Mouse (Mus musculus): ENCODE measurements around the gene Ncor2.

The Ncor2 gene

DNA sequence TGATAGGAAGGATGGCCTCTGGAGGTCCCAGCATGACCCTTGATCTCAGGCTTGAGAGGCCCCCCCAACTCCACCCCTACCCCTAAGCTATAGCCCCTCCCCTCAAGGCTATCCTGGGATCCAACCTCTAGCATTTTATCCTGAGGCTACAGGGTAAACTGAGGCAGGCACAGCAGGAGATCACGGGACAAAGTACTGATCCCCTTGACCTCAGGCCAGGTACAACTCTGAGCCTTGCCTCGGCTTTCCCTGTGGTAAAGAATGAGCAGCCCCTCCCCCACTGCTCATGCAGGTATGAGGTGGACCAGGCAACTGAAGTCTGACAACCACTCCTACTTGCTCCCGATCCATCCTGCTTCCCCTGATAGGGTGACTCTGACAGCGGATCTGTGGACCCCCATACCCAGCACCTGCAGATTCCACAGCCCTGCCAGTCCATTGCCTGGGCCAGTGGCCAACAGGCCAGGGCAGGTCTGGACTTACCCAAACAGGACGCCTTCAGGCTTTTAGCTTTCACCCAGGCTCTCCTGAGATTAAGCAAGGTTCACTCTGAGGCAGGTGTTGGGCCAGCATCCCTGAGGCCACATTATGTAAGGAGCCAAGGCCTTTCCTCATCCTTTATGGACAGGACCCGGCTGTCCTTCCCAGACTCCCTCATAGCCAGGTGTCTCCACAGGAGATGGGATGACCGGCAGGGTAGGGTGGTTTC is 11.2 kb upstream of the Ncor2 start:
- DNase-seq = no peak

DNA sequence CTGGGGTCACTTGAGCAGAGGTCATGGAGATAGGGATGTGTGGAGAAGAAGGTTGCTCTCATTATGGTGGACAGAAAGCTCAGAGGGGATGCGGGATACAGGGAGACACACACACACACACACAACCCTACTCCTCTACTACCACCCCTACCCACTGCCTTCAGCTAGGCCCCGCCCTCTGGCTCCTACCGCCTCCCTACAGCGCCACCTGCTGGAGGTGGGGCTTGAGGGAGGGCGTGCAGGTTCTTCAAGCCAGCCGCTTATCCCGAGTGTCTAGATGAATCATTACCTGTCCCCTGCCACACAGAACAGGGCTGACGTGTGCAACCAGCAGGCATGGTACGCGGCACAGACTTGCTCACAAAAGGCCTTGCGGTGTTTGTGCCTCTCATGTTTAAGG is 10.6 kb upstream of the Ncor2 start:
- peak; percentile 92 for DNase-seq

DNA sequence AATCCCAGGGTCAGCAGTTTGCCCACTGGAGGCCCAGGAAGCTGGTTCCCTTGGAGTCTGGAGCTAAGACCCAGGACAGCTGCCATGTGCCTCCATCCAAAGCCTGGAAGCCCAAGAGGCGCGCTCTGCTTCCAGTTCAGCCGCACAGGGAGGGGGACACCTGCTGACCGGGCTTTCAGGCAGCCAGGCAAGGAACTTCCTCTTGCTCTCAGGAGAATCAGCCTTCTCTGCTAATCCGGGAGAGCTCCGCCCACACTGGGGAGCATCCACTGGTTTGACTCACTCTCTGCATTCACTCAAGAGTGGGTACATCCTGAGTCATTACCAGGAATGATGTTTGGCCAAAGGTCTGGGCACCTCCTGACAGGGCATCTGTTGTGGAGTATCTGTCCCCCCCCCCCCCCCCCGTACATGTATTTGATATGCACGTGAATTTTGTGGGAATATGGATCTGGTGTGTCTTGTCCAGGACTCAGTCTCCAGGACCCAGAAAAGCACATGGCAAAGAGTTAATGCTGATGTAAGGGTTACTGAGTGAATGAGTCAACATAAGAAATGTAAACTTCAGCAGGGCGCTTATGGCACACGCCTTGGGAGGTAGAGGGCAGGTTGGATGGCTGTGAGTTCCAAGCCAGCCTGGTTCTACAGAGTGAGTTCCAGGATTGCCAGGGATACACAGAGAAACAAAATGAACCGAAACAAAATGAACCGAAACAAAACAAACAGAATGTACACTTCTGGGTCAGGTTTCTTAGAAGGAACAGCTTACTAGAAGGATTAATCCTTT is 10.0 kb upstream of the Ncor2 start:
- DNase-seq = no peak

DNA sequence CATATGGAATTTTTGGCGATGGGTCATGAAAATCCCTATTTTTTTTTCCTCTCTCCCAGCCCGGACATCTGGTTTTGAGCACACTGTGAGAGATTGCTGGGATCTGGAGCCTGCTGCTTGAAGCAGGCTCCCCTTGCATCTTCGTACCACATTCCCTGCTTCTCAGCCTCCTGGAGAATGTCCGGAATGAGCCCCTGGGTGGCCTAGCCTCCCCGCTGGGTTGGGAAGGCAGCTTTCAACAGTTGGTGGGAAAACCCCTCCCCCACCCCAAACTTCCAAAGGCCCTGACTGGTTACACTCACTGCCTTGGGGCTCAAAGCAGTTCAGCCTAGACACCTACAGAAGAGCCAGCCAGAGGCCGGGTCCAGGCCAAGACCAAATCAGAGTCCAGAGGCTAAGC is 5.8 kb upstream of the Ncor2 start:
- peak; percentile 68 for DNase-seq

DNA sequence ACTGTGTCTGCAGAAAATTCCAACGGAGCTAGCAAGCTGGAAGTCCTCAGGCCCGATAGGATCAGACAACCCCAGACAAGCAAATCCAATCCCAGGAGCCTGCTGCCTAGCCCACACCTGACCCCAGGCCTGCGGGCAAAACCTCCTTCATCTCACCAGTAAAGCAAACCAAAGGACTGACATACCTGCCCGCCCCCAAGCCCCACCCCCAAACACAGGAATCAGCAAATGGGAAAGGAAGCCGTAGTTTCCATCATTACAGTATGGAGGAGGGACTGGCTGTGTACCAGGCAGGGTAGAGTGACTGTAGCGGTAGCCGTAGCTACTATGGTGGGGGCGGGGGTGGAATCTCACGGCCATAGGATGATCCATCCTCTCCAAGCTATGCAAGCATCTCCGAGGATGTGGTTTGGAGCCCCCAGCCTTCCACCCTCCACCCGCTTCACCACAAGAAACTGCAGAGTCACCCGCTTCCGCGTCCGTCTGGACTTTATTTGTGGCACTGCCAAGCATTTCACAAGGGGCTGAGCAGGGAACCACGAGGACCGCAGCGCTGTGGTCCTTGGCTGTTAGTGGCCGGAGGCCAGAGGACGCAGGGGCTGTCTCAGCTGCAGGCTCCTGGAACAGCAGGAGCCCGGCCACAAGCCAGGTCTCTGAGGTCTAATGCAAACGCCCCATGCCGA is 4.4 kb upstream of the Ncor2 start:
- DNase-seq = peak; percentile 75

DNA sequence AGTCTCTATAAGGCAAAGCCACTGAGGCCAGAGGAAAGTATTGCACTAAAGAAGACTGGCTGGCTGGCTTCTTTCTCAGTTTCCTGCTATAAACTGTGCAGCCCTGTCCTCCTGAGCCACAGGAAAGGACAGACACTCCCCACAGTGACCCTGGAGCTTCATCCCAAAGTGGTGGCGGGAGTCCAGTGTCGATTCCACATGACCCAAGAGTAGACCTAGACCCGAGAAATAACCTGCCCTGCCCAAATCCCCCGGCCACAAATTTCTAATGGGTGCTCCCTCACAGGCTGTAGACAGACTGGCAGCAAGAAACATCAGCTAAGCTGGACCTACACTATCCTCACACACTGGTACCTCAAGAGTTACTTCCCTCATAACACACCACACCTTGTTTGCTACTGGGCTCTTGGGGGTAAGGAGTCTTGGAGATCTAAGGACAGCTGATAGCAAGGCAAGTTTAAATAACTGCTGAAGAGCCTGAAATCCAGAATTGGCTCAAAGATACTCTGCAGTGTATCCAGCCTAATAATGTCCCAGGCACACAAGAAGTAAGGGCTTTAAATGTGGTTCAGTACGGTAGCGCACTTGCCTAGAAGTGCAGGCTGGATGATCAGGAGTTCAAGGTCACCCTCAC is 1.7 kb upstream of the Ncor2 start:
- no peak for DNase-seq

DNA sequence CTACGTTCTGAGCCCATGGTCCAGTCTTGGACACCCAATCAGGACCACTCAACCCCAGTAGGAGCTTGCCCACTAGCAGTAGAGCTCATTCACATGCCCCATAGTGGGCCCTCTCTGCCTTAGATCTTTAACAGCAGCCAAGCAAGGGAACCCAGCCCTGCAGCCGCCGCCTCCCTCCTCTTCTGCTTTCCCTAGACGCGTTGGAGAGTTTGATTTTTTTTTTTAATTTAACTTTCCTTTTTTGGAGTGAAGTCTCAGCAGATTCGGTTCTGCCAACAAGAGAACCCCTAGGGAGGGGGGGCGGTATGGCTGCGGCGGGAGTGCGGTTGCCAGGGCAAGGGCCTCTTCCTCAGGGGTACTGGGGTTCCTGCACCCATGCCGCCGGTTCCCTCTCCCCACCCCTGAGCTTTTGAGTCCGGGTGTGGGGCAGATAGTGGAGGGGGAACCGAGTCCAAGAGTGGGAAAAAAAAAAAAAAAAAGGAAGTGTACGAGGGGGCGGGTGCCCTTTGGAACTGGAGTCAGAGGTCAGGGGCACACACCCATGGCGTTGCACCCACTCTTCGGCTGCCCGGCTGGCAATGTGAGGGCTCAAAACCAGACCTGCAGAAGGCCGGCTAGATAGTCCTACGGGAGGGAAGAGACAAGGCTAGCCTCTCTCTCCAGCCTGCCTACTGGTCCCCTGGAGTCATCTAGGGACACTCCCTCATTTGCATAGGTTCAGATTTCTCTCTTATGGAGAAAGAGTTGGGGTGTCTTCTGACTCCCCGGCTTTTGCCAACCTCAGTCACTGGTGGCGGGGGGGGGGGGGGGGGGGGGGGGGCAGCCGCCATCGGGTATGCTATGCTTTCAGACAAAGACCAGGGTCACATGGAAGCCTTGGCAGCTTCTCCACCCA is 963 bp upstream of the Ncor2 start:
- peak; percentile 60 for DNase-seq

DNA sequence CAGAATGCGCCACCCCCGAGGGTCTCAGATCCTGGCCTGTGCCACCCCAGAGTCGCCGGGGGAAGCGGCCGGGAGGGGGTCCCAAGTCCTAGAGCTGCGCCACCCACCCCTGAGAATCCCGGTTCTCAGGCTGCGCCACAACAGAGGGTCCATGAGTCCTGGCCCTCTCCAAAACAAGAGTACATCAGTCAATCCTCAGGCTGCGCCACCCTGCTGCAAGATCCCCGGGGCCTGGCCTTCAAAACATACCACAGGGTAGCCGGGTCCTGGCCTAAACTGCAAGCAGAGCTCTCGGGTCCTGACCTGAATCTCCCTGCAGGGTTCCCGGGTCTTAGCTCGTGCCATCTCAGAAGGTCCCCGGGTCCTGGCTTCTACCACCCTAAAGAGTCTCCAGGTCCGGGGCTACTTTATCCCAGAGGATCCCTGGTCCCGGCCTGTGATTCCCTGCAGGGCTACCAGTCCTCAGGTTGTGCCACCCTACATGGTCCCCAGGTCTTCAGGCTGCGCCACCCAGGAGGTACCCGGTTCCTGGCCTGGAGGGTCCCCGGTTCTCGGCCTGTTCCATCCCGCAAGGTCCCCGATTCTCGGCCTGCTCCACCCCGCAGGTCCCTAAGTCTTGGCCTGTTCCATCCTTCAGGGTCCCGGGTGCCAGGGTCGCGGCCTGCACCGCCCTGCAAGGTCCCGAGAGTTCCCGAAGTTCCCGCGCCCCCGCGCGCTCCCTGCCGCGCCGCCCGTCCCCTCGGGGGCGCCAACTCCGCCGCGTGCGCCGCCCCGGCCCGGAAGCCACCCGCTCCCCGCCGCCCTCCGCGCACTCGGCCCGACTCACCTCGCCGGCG is 630 bp downstream of the Ncor2 start:
- DNase-seq = peak; percentile 66

DNA sequence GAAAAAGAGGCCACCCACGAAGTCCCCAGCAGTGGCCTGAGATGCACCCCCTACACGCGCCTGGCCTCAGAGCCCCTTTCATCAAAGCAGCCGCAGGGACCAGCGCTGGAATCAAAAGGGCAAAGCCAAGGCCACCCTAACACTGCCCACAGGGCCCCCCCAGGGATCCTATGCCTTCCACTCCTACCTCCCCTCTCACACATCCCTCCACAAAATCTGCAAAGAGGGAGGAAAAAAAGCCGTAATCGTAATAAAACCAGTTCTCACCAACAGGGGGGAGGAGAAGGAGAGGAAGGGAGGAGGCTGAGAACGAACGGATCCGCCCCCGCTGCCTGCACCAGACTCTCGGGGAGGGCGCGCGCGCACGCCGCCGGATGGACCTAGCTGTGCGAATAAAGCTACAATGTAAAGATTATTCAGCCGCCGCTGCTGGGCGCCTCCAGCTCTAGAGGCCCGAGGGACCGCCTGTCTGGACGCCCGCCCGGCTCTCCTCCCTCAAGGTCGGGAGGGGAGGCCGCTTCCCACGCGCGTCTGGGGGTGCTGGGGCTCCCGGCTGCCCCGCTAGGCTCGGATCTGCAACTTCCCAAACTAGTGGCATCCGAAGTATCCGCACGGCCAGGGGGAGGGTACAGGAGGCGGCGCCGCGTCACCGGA is 1.4 kb downstream of the Ncor2 start:
- DNase-seq = peak; percentile 91

DNA sequence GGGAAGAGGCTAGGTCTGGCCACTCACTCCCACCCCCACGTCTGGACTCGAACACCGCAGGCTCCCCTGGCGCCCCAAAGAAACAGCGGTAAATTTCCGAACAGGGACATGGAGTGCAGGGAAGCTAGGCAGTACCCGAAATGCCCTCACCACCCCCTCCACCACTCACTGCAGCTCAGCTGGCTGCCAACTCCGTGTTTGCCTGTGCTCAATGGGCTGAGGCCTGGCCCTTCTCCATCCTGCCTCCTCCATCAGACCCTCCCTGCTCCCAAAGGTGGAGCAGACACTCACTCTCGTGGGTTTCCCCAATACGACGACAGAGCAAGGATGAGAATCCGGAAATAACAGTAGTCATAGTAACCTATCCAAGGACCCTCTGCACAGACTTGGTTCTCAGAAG is 2.2 kb downstream of the Ncor2 start:
- DNase-seq = peak; percentile 69

DNA sequence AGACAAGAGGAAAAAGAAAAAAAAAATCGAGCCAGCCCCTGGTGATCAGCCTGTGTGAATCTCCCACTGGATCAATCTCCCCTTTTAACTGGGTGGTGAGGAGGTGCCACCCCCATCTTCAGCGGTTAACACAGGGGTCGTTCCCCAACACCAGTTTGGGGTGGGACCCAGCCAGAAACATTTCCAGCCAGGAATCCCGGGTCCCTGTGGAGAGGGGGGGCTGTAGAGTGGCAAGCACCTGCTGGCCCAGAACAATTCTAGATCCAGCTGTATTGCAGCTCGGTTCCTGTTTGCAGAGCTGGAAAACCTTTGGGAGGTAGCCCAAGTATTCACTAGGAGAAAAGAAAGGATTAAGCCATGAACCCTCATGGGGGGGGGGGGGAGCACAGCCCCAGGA is 2.7 kb downstream of the Ncor2 start:
- DNase-seq = no peak

DNA sequence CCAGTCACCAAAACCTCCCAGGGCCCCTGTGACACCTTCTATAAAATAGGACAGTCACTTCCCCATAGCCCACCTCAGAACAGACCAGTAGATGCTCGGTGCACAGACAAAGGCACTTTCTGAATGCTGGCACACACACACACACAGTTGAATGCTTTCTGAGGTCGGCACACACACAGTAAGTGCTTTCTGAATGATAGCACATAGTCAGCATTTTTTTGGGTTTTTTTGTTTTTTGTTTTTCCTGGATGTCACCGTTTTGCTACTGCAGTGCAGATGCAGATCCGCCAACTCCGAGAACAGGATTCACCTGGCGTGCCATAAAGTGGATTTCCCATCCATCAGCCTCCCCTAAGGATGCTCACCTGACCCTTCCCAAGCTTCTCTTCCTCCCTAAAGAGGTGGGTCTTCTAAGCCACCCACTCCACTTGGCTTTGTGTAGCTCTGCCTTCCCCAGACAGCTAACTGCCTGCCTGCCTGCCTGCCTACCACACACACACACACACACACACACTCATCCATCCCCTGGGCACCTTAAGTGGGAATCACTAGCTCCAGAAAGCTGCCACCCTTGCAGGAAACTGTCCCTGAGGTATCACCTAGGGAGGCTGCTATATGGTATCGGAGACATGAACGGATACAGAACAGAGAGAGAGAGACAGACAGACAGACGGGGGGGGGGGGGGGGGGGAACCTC is 3.2 kb downstream of the Ncor2 start:
- DNase-seq = no peak

DNA sequence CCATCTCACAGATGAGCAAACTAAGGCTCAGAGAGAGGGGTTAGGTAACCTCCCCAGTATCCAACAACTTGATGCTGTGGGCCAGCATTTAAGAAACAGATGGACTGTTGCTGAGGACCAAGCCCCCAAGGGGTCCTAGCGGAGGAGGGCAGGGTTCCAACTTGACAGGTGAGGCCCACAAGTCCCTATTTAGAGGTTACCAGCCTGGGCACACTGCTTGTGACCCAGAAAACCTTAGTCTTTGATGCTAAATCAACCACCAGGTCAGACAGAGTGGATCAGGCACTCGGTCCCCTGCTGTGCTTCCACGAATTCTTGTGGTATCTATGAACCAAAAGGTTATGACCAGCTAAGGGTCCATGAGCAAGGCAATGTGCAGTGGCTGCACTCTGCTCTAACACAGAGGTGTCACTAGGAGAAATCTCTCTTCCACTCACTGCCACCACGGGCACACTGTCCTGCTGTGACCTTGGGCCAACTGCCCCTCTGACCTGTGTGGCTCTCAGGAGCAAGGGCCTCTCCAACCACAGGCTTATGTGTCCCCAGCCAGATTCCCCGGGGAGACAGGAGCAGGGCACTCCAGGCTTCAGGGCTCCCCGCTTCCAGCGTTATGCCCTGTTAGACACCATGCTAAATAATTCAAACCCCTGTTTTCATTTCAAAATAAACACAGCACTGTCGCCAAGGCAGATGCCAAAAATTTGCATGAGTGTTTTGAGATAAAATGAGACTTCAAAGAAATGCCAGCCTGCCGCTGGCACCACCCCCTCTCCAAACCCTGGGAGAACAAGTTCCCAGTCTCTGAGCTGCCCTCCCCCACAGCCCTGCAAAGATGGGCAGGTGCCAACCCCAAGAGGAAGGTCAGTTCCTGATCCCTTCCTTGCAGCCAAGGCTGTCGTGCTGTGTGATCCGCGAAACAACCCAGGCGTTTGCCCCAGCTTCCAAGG is 4.0 kb downstream of the Ncor2 start:
- DNase-seq = peak; percentile 90

DNA sequence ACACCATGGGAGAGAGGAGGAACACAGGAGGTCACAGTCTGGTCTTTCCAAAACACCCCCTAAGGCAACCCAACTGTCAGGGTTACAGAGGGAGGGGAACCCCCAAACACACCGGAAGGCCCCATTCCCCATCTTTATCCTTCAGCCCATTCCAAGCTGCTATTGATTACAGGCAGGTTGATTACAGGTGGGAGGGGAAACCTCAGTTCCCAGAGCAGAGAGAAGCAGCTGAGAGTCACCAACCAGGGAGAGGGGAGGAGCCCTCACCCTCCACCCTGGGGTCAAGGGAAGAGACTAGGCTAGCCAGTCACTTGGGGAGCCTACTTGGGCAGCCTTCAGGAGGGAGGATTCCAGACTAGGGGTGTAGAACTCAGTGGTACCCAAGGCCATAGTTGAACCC is 5.2 kb downstream of the Ncor2 start:
- DNase-seq = no peak

DNA sequence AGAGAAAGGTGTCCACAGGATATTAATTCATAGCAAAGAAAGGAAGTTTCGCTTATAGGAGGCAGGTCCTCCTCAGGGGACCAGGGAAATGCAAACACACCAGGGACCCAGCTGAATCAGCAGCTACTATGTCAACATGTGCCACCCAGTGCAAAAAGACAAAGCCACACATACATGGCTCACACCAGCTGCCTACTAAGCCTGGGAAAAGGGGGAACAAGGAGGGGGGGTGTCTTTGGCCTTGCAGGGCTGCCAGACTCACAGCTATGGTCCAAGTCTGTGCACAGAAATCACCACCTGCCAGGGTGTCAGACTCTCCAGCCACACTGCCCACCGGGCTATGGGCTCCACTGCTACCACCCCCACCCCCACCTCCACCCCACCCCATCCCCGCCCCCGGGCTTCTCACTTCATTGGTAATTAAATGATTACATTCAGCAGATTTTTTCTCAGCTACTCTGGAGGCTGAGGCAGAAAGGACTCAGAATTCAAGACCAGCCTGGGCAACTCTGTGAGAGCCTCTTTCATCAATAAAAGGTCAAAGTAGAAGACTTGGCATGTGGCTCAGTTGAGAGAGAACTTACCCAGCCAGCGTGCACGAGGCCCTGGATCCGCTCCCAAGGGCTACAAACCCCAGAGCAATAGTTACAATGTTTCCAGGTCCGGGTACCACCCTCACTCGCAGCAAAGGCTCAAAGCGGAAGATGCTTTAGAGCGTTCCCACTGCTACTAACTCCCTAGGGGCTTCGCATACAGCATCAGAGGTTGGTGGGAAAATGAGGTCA is 6.0 kb downstream of the Ncor2 start:
- no peak for DNase-seq

DNA sequence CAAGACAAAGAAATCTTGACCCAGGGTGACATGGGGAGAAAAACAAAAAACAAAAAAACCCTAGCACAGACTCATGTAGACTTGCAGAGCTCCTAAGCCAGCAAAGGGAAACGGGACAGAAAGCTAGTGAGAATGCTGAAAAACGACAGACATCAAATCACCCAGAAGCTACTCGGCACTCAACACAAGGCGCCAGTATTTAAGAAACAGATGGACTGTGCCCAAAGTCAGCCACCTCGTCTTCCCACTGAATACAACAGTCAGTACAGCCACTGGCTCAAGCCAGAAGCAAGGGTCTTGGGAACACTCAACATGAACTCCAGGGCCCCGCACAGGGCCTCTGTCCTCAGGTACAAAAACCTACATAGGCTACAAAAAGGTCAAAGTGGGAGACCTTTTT is 7.8 kb downstream of the Ncor2 start:
- DNase-seq = peak; percentile 4

DNA sequence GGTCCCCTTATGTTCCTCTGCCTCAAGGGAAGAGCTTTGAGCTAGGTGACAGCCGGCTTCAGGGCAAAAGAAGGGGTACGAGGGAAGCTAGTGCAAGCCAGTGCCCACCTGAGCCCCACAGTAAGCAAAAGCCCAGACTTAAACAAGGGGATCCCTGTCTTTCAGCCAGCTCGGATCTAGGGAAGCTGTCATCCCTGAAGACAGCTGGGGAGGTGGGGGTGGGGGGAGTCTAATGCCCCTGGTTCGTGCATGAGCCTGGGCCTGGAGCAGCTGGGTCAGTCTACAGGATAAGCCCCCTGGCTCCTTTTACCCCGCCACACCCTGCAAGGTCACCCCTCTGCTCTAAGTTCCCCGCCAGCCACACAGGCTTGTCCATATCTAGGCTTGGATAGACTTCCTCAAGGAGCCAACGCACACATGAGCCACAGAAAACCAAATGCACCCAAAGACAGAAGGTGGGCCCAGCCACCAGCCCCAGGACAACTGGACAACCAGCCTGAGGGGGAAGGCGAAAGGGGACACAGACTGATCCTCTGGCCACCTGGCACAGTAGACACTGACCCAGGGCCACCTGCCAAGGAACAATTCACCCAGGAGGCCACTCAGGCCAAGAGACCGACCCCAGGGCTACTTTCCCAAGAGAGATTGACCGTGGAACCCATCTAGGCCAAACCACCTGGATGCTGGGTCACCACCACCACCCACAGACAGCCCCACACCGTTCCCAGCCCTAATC is 8.7 kb downstream of the Ncor2 start:
- no peak for DNase-seq

DNA sequence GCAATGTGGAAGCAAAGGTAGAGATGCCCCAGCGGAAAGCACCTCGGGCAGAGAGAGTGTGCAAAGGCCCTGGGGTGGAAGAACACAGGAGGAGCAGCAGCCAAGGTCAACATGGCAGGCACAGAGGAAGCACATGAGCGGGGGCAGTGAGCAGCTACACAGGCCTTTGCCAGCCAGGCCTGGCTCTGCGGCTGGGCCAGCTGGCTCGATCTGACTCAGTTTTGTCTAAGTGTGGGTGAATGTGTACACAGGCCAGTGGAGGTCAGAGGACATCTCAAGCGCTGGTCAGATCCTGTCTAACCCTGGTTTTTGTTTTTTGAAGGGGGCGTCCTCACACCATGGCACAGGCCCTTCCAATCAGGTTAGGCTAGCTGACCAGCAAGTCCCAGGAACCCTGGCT is 10.9 kb downstream of the Ncor2 start:
- no peak for DNase-seq

Data from lung, postnatal 10 days (tissue).